Mouse (Mus musculus) cerebellum, adult (tissue): ENCODE measurements around the gene Hoxa1.

ENCODE experiments used
- ATAC-seq: cut with Nextera tagmentation; 2 replicates; pipeline ENCODE4 v1.9.2; 2017; ENCODE audit warnings: mild to moderate bottlenecking, moderate library complexity, mixed read lengths; ENCODE audit not compliant: insufficient number of reproducible peaks, low FRiP score, low TSS enrichment

Hoxa1 gene

DNA sequence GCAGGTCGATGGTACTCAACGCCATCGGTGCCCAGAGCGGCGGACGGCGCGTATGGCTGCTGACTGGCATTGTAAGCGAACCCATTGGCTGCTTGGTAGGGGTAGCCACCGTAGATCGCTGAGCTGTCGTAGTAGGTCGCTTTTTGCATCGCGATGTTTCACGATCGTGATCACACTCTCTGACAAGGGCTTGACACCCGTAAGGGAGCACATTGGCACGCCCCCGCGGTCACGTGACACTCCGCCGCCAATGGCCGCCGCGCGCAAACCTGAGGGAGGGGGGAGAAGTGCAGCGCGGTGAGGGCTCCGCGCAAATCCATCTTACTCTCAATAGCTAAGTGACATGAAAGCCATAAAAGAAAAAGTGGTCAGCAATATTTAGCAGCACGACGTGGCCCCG lies 14.4 kb upstream of the Hoxa1 start:
- no peak for ATAC-seq

DNA sequence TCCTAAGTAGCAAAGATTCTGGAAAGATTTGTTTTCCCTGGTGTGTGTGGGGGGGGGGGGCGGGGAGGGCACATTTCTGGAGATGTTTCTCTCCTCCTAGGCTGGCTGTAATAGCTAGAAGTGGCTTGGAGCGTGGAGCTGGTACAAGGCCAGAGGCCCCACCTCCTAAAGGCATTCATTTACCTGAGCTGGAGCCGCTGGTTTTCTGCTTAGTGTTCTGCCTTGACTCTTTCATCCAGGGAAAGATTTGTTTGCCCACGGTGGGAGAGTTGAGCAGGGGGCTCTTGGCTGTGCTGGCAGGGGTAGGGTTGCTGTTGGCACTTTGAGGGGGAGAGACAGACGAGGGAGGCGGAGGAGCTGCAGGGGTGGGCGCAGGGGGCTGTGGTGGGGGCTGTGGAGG lies 13.8 kb upstream of the Hoxa1 start:
- no peak for ATAC-seq

DNA sequence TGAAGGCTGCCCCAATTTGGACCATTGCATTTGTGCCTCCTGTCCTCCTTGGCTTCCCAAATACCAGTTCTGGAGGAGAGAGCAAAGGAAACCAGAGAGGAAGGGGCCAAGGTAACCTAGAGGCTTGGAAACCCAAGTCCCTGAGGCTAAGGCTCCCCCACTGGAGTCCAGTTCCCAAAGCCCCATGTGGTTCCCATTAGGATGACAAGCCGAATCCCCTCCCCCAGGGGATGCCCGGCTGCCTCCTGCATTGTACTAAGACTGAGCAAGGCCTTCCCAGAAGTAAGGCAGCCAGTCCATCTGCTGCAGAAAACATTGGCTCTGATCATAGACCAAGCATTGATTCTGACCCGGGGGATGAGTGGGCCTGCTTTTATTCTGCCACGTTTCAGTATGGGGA lies 13.2 kb upstream of the Hoxa1 start:
- ATAC-seq, result no peak

DNA sequence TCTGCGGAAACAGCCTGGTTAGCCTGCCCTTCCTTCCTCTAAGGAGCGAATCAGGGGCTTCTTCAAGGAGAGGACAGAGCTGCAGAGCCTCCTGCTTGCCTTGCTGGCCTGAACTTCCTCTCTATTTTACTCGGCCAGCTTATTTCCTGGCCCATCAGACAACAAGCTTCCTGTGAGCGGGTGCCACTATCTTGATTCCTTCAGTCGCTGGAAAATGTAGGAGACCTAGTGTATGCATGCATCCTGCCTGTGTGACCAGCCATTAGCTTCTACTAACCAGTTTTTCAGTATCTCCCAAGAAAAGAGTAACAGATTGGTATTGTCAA lies 12.7 kb upstream of the Hoxa1 start:
- no peak for ATAC-seq

DNA sequence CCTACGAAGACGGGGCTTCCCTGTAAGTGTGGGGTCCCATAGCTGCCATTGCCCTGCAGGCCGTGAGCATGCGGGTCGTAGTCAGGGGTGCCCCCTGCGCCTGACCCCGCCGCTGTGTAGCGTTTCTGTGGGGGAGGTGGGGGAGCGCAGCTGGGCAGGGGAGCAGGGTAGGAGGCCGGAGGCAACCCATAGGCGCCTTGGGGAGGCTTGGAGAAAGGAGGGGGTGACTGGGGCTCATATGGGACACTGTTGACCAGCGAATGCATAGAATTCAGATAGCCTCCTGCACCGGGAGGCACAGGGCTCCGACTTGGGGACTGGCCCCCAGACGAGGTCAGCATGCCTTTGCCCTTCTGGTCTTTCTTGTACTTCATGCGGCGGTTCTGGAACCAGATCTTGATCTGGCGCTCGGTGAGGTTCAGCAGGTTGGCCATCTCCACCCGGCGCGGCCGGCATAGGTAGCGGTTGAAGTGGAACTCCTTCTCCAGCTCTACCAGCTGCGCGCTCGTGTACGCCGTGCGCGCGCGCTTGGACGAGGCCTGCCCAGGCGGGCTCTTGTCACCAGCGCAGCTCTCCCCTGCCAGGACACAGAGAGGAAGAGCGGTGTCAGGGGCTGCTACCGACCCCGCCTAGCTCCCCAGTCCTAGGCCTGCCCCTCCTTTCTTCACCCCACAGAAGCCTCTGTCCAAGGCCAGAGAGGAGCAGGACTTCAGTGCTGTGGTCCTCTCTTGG lies 12.2 kb upstream of the Hoxa1 start:
- no peak for ATAC-seq

DNA sequence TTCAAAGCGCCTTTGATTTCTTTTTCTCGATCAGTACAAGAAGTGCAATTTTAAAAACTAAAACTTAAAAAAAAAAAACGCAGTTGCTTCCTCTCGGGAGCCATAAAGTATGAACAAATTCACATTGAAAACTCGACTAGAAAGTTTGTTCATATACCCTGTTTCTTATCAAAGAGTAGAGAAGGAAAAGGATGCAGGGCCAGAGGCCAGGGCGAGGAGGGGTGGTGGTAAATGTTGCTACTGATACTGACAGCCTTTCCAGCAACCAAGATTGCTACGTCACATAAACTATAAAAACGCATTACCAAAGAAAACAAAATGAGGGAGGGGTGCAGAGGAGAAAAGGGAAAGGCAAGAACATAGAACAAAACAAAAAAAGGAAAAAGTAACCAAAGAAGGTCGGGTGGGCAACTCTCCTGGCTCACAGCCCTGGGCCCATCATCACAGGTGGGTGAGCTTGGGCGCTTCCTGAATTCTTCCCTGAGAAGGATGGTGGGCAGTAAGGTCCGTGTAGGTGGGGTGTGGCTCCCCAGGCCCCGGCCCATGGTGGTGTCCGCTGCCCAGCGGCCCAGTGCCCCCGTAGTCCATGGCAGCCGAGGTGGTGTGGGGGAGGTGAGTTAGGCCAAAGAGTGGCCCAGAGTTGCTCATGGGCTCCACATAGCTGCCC lies 11.5 kb upstream of the Hoxa1 start:
- ATAC-seq, result no peak

DNA sequence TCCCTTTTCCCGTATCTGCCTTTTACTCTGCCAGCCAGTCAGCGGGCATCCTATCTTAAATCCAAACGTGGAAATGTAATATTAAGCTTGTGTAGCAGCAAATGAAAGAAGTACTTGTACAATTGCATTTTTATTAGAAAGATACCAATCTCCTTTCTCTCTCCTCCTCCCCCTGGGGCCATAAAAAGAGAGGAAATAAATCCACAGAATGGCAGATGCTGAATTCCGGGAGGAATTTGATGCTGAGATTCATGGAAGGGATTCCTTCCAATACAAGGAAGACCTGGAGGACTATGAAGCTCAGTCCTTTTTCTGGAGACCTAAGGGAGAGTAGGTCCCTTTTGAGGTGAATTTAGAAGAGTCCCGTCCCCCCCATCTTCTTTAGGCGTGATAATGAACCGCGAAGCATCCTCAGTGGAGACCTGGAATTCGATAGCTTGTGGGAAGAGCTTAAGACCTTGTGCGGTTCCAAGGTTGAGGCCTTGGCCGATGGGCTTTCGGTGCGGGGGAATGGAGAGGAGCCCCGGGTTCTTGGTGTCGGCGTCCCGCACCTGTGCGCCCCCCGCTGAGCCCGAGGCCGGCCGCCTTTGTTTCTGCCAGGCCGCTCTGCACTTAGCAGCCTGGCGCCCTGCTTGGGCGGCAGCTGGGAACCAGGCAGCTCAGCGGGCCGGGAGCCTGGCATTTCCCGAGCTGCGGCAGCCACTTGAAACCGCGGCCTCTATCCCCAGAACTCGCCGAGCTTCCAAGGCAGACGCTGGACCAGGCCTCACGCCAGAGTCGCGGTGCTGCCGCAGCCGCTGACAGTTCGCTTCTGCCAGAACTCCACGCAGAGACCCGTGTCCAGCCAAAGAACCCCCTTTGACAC lies 10.3 kb upstream of the Hoxa1 start:
- no peak for ATAC-seq

DNA sequence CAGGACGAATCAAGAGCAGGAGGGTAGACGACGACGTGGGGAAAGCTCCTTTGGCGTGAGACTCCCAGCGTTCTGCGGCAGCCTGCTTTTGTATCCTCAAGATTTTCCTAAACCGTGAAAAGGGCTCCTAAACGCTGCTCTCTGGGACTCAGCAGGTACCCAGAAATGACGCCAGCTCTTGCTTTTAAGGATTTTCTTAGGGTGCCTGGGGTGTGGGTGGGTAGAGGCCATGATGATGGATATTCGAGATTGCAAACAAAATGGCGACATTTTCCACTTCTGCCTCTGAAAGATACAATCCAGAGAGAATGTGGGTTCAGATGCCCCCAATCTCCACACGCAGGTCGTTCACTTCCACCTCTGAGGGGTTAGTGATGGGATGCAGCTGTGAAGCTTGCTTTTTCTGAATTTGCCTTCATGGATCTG lies 9.6 kb upstream of the Hoxa1 start:
- ATAC-seq, result no peak

DNA sequence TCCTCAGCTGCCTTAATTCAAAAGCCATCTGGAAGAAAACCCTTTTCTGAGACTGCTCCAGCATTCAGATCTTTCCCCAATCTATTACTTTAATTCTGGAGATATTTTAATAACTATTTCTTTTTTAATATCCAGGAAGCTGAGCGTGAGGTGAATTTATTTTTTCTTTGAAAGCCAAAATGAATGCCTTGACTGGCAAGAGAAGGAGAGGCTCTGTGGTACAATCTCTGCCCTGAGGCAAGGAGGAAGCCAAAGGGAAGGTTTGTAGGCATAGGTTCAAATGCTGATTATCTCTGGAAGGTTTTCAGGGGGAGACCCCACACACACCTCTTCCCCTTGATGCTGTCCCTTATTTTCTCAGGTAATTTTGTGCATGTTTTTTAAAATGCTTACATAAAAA lies 9.1 kb upstream of the Hoxa1 start:
- ATAC-seq, result no peak

DNA sequence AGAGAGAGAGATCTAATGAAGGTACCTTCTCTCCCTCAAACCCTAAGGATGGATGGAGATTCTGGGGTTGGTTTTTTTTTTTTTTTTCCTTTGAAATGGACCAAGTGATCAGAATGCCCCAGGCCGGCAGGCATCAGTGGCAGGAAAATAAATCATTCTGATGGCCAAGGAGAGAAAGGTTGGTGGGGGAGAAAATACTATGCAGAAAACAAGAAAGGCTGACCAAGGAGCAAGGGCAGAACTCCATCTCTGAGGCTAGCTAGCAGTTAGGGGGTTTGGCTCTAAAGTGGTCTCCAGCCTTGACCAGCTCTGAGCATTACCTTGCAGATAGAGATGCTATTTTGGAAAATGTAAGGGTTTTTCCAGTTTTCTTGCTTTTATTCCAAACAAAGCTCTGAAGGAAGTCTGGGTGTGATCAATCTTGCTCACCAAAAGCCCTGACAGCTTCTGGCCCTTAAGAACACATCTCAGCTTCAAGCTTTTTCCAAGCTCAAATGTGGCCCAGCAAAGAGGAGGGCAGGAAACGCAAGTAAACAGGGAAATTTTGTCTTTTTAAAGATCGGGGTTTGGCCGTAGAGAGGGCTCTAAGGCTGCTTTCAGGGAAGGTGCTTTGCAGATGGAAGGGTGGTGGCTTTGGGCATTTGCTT lies 8.4 kb upstream of the Hoxa1 start:
- no peak for ATAC-seq

DNA sequence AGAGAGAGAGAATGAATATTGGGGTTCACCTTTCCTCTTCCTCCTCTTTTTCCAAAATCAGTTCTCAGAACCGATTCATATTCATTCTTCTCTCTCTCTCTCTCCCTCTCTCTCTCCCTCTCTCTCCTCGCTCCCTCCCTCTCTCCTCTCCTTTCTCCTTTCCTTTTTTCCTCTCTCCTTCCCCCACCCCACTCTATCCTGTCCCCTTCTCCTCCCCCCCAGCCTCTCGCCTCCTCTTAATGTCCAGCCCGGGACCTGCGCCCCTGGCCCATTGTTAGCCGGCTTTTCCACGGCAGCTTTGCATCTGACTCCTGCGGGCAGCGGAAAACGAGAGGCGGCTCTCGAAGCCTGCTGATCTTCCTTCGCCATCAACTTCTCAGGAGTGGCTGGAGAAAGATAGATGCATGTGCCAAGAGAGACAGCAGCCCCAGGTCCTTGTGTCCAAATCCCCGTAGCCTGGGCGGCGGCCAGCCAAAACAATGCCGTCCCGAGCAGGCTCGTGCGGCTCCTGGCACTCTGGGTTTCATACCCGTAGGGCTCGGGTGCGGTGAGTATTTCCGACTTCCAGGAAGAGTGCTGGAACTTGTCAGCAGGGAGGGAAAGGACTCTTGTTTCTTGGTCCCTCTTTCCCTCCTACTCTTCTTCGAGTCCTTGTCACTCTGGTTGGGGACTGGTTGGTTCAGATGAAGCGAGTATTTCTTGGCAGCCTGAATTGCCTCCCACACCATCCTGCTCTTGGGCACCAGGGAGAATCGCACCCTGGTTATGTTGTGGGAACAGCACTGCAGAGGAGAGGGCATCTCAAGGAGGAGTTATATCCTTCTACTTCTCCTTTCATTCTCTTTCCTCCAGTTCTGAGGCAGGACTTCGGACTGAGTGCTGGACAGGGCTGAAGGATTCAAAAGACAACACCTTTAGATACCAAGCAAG lies 7.6 kb upstream of the Hoxa1 start:
- ATAC-seq, result no peak

DNA sequence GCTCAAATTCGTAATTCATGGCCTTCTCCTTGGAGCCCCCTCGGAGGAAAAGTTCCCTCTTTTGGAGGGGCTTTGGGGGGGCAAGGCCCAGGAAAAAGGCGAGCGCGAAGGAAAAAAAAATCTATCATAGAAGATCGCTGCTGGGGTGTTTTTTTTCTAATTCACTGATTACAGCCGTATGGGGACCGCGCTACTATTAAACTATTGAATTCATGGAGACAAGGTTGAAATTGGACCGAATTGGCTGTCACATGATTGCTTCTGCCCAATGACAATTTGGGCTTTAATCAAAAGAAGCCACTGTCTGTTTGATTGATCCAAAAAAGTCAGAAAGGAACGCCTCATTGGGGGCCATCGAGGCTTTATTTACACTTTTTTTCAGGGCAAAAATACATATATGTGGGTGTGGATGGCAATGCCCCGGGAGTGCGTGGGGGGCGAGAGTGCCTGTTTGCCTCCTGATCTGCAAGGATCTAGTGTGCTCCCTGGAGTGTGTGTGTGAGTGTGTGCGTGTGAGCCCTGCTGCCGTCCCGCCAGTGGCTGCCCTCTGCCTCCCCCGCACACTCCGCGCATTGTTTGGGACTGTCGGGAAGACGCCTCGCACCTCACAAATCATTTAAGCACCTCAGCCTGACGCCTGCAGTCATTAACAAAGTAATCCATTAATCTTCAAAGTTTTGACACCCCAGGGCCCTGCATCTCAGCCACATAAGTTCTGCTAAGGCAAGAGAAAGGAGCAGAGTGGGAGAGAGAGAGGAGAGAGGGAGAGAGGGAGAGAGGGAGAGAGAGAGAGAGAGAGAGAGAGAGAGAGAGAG lies 6.7 kb upstream of the Hoxa1 start, which contains the start of gene Hoxa2:
Hoxa2 (minus strand) TSS at position 206 of the 815 bp plus-strand sequence.
- ATAC-seq, result no peak

DNA sequence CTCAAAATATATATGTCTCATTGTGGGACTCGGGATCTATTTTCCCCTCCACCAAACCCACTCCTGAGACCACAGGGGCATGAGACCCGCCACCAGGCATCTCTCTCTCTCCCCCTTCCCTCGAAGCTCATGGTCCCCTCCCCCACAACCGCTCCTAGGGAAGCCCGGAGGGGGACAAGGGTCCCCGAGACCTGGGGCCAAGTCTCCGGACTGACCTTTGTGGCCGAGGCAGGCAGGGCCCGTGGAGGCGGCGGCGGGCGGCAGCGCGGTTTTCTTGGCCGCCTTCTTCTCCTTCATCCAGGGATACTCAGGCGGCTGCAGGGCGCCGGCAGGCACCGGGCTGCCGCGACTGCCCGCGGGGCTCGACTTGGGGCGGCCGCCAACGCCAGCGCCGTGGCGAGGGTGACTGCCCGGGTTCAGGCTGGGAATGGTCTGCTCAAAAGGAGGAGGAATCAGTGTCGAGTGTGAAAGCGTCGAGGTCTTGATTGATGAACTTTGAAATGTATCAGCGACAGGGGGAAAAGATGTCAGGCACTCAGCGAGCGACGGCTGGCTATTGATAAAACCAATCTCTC lies 6.0 kb upstream of the Hoxa1 start:
- no peak for ATAC-seq

DNA sequence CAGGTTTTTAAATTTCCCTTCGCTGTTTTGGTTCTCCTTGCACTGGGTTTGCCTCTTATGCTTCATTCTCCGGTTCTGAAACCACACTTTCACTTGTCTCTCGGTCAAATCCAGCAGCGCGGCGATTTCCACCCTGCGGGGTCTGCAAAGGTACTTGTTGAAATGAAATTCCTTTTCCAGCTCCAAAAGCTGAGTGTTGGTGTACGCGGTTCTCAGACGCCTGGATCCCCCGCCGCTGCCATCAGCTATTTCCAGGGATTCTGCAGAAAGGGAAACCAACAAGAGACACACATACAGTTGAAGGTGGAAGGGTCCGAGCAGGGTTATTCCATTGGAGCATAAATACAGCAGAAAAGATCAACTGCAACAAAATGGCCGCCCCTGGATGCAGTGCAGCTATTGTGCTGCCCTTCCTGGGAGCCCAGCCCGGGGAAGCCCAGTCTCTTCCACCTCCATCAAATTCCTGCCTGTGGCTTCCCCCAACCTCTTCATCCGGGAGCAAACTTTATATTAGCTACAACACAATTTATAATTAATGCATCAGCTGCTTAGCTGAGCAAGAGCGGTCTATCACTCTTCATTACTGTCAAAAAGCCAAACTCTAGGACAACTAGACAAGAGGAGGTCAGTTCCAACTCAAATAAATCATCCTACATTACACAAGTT lies 5.4 kb upstream of the Hoxa1 start:
- no peak for ATAC-seq

DNA sequence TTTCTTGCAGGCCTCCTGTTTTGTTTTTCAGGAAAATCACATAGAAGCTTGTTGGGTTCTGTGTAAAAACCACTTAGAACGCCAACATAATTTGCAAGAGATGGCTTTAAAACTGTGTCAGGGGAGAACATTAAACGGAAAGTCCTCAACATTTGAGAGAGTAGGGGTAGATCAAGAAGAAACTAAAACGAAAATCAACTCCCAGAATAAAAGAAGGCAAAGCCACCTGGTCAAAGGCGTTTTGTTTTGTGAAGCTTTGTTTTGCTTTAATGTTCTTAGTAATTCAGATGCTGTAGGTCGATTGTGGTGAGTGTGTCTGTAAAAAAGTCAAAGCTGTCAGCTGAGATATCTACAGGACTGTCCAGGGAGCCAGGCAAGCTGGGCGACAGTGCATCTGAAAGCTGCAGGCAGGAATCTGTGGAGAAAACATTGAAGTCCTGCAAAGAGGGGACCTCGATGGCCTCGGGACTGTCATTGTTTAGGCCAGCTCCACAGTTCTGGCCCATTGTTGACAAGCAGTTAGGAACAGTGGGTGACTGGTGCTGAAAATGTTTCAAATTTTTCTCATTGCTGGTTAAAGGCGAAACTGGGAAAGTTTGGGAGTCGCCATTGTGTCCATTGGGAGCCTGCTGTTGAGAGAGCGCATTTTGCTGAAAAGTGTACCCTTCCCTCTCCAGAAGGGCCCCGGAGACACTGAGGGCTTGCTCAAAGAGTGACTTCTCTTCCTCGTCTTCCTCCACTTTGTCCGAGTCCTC lies 4.7 kb upstream of the Hoxa1 start:
- no peak for ATAC-seq

DNA sequence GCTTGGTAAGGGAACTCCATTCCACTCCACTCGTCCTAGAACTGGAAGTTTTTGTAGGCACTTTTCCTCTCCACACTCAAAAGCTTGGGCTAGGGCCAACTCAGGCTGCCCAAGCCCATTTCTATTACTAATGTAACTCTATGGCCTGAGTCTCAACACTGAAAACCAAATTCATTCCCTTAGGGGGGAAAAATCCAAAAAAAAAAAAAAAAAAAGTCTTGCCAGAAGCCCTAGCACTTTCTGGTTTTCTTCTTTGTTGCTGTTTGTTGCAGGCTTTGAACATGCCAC lies 3.9 kb upstream of the Hoxa1 start:
- no peak for ATAC-seq

DNA sequence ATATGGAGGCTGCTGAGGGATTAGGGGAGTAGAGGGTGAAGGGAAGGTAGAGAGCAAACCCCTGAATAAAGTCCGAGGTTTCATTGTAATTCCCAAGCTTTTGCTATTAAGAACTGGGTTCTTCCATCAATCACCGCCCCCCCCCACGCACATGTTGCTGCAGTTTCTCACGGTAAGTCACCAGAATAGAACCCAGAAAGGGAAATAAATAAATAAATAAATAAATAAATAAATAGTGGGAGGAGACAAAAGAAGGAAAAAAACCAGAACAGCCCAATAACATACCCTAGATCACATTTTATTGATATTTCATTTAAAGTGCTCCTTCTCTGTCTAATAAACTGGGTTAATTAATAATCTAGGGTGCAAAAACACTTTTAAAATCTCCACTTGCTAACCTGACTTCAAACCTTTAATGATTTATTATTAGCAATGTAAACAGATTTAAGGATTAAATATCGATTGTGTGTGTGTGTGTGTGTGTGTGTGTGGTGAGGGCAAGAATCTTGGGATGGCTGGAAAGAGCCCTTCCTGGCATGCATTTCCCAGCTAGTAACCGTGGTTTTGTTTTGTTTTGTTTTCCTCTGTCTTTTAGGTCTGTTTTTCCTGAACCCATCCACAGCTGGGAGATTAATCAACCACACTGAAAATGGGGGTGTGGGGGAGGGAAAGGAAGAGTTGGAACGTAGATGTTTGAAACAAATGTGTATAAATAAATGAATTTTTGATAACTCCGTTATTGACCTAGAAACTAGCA lies 3.4 kb upstream of the Hoxa1 start:
- no peak for ATAC-seq
